ENCODE assay signal across 11 mouse cellular contexts in the genomic region with DNA sequence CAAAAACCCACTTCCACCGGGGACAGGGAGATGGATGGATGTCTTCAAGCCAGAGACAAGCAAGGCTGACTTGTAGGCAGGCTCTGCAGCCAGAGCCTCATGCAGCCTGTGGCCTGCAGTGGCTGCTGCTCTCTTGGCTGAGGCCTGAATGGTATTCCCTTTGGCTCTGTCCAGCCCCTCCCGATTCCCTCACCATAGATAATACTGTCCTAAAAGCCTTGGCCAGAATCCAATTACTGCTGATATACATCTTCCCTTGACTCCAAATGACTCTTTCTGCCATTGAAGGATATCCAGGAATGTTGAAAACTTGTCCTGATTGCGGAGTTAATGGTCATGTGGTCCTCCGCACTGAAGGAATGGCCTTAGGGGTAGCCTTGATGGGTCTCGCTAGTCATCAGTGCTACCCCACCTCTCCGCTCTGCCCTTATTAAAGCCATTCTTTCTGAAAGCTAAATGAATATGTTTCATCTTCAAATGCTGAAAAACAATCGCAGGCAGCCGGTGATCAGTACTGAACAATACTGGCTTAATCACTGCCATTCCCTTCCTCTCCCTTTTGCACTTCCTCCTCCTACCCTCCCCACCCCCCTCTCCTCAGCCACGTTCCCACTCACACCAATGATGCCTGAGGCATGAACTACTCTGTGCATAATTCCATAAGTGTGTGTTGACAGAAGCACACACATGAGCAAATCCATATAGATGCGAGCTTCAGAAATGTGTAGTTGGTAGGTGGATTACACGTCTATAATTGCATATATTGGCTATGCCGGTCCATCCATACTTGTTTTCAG.
A peak's percentile ranks its signal among the peaks of the same experiment; 100 is the strongest.
DNase-seq lines count a peak whose midpoint lies in the region; ATAC-seq and TF ChIP-seq lines count a peak whose summit lies in the region.
"Had no signal": no experiment of that assay in that cellular context is flagged by ENCODE, and none has a peak within 500 bp of the region (broad histone marks: within the 10 kb centered on the region; RNA-seq: fewer than 3 reads in every experiment).

No protein-coding gene starts in this region.

- DNase-seq in neural tube, embryonic 10.5 days (ENCODE audit: extremely low spot score, low spot score): no peak
- DNase-seq in hindbrain, embryonic 14.5 days (ENCODE audit: low spot score): no peak
- no peak for DNase-seq in forebrain, embryonic 14.5 days (ENCODE audit: low spot score)
- no peak for DNase-seq in cerebellum, postnatal 4 days (ENCODE audit: low spot score in 2 of 2)
- DNase-seq: gastrocnemius, postnatal 25 days had no signal

- peaks cover 6% of the 10 kb centered on the region; the same call in 1 of the 2 replicates for H3K4me1 ChIP-seq in intestine, embryonic 15.5 days (replicated peaks)
- no peaks in the 10 kb centered on the region for H3K4me1 ChIP-seq in intestine, postnatal 0 days (replicated peaks; ENCODE audit: control insufficient read depth, insufficient read depth, low read length)
- peaks cover 44% of the 10 kb centered on the region for H3K4me1 ChIP-seq in neural tube, embryonic 13.5 days (replicated peaks)
- peaks cover 29% of the 10 kb centered on the region for H3K4me1 ChIP-seq in hindbrain, embryonic 14.5 days (replicated peaks; ENCODE audit: control insufficient read depth, insufficient read depth, low read length)
- peaks cover 36% of the 10 kb centered on the region for H3K4me1 ChIP-seq in neural tube, embryonic 15.5 days
- H3K4me1 ChIP-seq in forebrain, embryonic 14.5 days (ENCODE audit: control insufficient read depth, insufficient read depth, low read length): peaks cover 33% of the 10 kb centered on the region
- H3K4me1 ChIP-seq: limb, embryonic 15.5 days had no signal

- WGBS in intestine, embryonic 15.5 days: 70% methylated on average over 12 of the region's 12 CpGs
- WGBS in intestine, postnatal 0 days: 79% methylated on average over 12 of the region's 12 CpGs
- 61% methylated on average over 12 of the region's 12 CpGs for WGBS in neural tube, embryonic 13.5 days
- WGBS in hindbrain, embryonic 14.5 days: 57% methylated on average over 12 of the region's 12 CpGs
- 64% methylated on average over 12 of the region's 12 CpGs for WGBS in neural tube, embryonic 15.5 days
- 81% methylated on average over 12 of the region's 12 CpGs for WGBS in forebrain, embryonic 14.5 days

- H3K4me2 ChIP-seq in intestine, embryonic 15.5 days (replicated peaks): no peak overlapping the region
- no peak overlapping the region for H3K4me2 ChIP-seq in intestine, postnatal 0 days (replicated peaks; ENCODE audit: low read depth)
- H3K4me2 ChIP-seq in neural tube, embryonic 13.5 days: no peak overlapping the region
- no peak overlapping the region for H3K4me2 ChIP-seq in hindbrain, embryonic 14.5 days (replicated peaks)
- no peak overlapping the region for H3K4me2 ChIP-seq in neural tube, embryonic 15.5 days
- H3K4me2 ChIP-seq in forebrain, embryonic 14.5 days (ENCODE audit: low read length): no peak overlapping the region
- H3K4me2 ChIP-seq: limb, embryonic 15.5 days had no signal

- no peaks in the 10 kb centered on the region for H3K9me3 ChIP-seq in intestine, embryonic 15.5 days
- no peaks in the 10 kb centered on the region for H3K9me3 ChIP-seq in intestine, postnatal 0 days (ENCODE audit: control insufficient read depth)
- no peaks in the 10 kb centered on the region for H3K9me3 ChIP-seq in neural tube, embryonic 13.5 days
- H3K9me3 ChIP-seq in hindbrain, embryonic 14.5 days (ENCODE audit: control insufficient read depth, low read length): no peaks in the 10 kb centered on the region
- H3K9me3 ChIP-seq in neural tube, embryonic 15.5 days (replicated peaks): no peaks in the 10 kb centered on the region
- H3K9me3 ChIP-seq in forebrain, embryonic 14.5 days (replicated peaks; ENCODE audit: control insufficient read depth, low read length): no peaks in the 10 kb centered on the region
- H3K9me3 ChIP-seq: limb, embryonic 15.5 days had no signal

- no peaks in the 10 kb centered on the region for H3K27me3 ChIP-seq in intestine, embryonic 15.5 days (replicated peaks)
- H3K27me3 ChIP-seq in intestine, postnatal 0 days (replicated peaks; ENCODE audit: control insufficient read depth, insufficient read depth, low read length): no peaks in the 10 kb centered on the region
- no peaks in the 10 kb centered on the region for H3K27me3 ChIP-seq in neural tube, embryonic 13.5 days
- no peaks in the 10 kb centered on the region for H3K27me3 ChIP-seq in hindbrain, embryonic 14.5 days (ENCODE audit: control insufficient read depth, insufficient read depth, low read length)
- H3K27me3 ChIP-seq in neural tube, embryonic 15.5 days (replicated peaks): no peaks in the 10 kb centered on the region
- no peaks in the 10 kb centered on the region for H3K27me3 ChIP-seq in forebrain, embryonic 14.5 days (replicated peaks; ENCODE audit: control insufficient read depth, insufficient read depth, low read length)
- H3K27me3 ChIP-seq: limb, embryonic 15.5 days; Patski had no signal

- no peak overlapping the region for H3K27ac ChIP-seq in intestine, embryonic 15.5 days
- no peak overlapping the region for H3K27ac ChIP-seq in intestine, postnatal 0 days (ENCODE audit: low read depth, low read length)
- peak overlapping the region; percentile 42; the same call in 1 of the 2 replicates for H3K27ac ChIP-seq in neural tube, embryonic 13.5 days (replicated peaks)
- H3K27ac ChIP-seq in hindbrain, embryonic 14.5 days: 0 out of 2 replicates have a peak overlapping the region, but pooled peaks have one; percentile 20
- H3K27ac ChIP-seq in neural tube, embryonic 15.5 days (replicated peaks): no peak overlapping the region
- H3K27ac ChIP-seq in forebrain, embryonic 14.5 days (ENCODE audit: low read depth, low read length): no peak overlapping the region
- H3K27ac ChIP-seq: limb, embryonic 15.5 days had no signal

- H3K9ac ChIP-seq in intestine, embryonic 15.5 days: no peak overlapping the region
- no peak overlapping the region for H3K9ac ChIP-seq in intestine, postnatal 0 days (ENCODE audit: low read depth, low read length)
- 0 out of 2 replicates have a peak overlapping the region, but pooled peaks have one; percentile 9 for H3K9ac ChIP-seq in neural tube, embryonic 13.5 days
- no peak overlapping the region for H3K9ac ChIP-seq in hindbrain, embryonic 14.5 days
- H3K9ac ChIP-seq in neural tube, embryonic 15.5 days (replicated peaks): no peak overlapping the region
- no peak overlapping the region for H3K9ac ChIP-seq in forebrain, embryonic 14.5 days (ENCODE audit: low read length)
- H3K9ac ChIP-seq: limb, embryonic 15.5 days had no signal

- TF ChIP-seq CTCF in intestine, postnatal 0 days (IDR thresholded peaks at IDR 0.05; ENCODE audit: low read depth): no peak

- H3K36me3 ChIP-seq in intestine, embryonic 15.5 days: no peaks in the 10 kb centered on the region
- no peaks in the 10 kb centered on the region for H3K36me3 ChIP-seq in intestine, postnatal 0 days (ENCODE audit: control insufficient read depth, insufficient read depth)
- no peaks in the 10 kb centered on the region for H3K36me3 ChIP-seq in neural tube, embryonic 13.5 days
- H3K36me3 ChIP-seq in hindbrain, embryonic 14.5 days (replicated peaks; ENCODE audit: control insufficient read depth, insufficient read depth): no peaks in the 10 kb centered on the region
- no peaks in the 10 kb centered on the region for H3K36me3 ChIP-seq in neural tube, embryonic 15.5 days
- no peaks in the 10 kb centered on the region for H3K36me3 ChIP-seq in forebrain, embryonic 14.5 days (ENCODE audit: control insufficient read depth, insufficient read depth, low read length)
- H3K36me3 ChIP-seq: limb, embryonic 15.5 days had no signal

- peak; percentile 55 for ATAC-seq in intestine, embryonic 15.5 days
- ATAC-seq in intestine, postnatal 0 days: no peak
- ATAC-seq in neural tube, embryonic 13.5 days (ENCODE audit: low read depth): peak; percentile 60; the same call in 1 of the 2 replicates
- ATAC-seq in hindbrain, embryonic 14.5 days (ENCODE audit: low FRiP score): 0 out of 2 replicates have a peak, but pooled peaks have one; percentile 54
- ATAC-seq in neural tube, embryonic 15.5 days (ENCODE audit: low FRiP score): peak; percentile 24
- ATAC-seq in forebrain, embryonic 14.5 days: no peak
- ATAC-seq: Patski had no signal

- no peak overlapping the region for H3K4me3 ChIP-seq in intestine, embryonic 15.5 days (replicated peaks)
- no peak overlapping the region for H3K4me3 ChIP-seq in intestine, postnatal 0 days (ENCODE audit: low read depth, low read length)
- H3K4me3 ChIP-seq in neural tube, embryonic 13.5 days: no peak overlapping the region
- H3K4me3 ChIP-seq in hindbrain, embryonic 14.5 days (replicated peaks; ENCODE audit: low read length): no peak overlapping the region
- H3K4me3 ChIP-seq in neural tube, embryonic 15.5 days (replicated peaks): no peak overlapping the region
- H3K4me3 ChIP-seq in forebrain, embryonic 14.5 days (ENCODE audit: low read depth, low read length): no peak overlapping the region
- H3K4me3 ChIP-seq: limb, embryonic 15.5 days had no signal

Comparison
In these comparisons a context has a peak if more than half of its experiments do, and no peak if none do; other contexts are left out.
1. ATAC-seq: peak in intestine, embryonic 15.5 days (single experiment), neural tube, embryonic 13.5 days (single experiment), hindbrain, embryonic 14.5 days (single experiment) and neural tube, embryonic 15.5 days (single experiment); none in intestine, postnatal 0 days (single experiment) and forebrain, embryonic 14.5 days (single experiment).
2. H3K27ac ChIP-seq: peak in neural tube, embryonic 13.5 days (single experiment) and hindbrain, embryonic 14.5 days (single experiment); none in intestine, embryonic 15.5 days (single experiment), intestine, postnatal 0 days (single experiment), neural tube, embryonic 15.5 days (single experiment) and forebrain, embryonic 14.5 days (single experiment).